Mouse (Mus musculus): ENCODE results near the gene Rnf157.
"Not testable (repeated sequence)": the region's sequence is repeated elsewhere in the genome, so short reads cannot be mapped to it uniquely, and the experiment has no call there.

Gene Rnf157

GRCm38 (mm10) chr11:116376945-116377661, 35.7 kb downstream of the Rnf157 start:
- no peak for DNase-seq

DNA sequence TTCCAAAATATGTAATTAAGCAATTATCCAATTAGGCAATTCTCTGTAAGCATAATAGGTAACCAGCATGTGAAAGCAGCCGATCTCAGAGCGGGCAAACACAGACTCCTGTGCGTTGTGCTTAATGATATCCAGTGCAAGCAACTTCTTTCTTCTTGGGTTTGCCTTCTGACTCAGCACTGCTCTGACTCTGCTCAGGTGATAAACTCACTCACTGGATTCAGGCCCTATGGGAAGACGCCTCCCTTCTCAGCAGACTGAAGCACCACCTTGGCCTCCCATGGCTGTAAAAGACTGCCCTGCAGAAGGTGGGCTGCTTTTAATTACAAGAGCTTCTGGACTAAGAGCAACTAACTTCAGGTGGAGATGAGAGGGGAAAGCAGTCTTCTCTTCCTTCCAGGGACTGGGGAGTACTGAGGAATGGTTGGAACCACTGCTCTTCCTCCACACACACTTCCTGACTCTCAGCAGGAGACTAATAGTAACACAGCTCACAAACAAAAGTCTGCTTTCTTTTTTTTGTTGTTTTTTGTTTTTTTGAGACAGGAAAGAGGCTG, 40.9 kb downstream of the Rnf157 start:
- DNase-seq = no peak

DNA sequence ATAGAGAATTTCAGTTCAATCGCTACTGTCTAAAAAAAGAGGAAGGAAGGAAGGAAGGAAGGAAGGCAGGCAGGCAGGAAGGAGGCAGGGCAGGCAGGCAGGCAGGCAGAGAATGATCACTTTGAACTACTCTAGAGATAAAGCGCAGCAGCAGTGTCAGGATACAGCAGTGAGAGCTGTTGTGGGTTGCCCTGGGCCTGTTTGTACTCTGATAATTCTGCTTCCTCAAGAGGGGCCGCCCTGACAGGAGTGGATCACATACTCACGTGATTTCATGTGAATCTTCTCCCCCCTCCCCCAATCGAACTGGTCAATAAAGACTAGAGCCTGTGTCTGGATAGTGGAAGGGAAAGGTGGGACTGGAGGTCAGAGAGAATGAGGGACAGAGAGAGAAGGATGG, 43.2 kb downstream of the Rnf157 start:
- peak; percentile 58 for DNase-seq

- no peak for DNase-seq
Measured at GRCm38 (mm10) chr11:116369051-116369450, 43.8 kb downstream of the Rnf157 start.

GRCm38 (mm10) chr11:116368116-116368515, 44.7 kb downstream of the Rnf157 start:
- DNase-seq = peak; percentile 88

DNA sequence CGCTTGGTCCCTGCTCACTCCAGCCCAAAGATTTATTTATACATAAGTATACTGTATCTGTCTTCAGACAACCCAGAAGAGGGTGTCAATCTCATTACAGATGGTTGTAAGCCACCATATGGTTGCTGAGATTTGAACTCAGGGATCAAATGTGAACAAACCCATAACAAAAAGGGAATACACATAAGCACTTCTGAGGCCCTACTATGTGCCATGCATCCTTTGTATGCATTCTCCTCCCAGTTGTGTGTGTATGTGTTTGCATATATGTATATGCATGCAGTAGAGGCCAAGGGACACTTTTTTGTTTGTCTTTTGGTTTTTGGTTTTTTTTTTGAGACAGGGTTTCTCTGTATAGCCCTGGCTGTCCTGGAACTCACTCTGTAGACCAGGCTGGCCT, 46.2 kb downstream of the Rnf157 start:
- DNase-seq = no peak

GRCm38 (mm10) chr11:116366124-116366523, 46.7 kb downstream of the Rnf157 start:
- DNase-seq = no peak

- no peak for DNase-seq
Measured at GRCm38 (mm10) chr11:116365432-116365831, 47.4 kb downstream of the Rnf157 start.

- DNase-seq = no peak
Measured at GRCm38 (mm10) chr11:116362015-116362414, 50.8 kb downstream of the Rnf157 start.

- DNase-seq = not testable (repeated sequence)
Measured at GRCm38 (mm10) chr11:116360915-116361314, 51.9 kb downstream of the Rnf157 start.

GRCm38 (mm10) chr11:116359652-116360051, 53.2 kb downstream of the Rnf157 start:
- no peak for DNase-seq

DNA sequence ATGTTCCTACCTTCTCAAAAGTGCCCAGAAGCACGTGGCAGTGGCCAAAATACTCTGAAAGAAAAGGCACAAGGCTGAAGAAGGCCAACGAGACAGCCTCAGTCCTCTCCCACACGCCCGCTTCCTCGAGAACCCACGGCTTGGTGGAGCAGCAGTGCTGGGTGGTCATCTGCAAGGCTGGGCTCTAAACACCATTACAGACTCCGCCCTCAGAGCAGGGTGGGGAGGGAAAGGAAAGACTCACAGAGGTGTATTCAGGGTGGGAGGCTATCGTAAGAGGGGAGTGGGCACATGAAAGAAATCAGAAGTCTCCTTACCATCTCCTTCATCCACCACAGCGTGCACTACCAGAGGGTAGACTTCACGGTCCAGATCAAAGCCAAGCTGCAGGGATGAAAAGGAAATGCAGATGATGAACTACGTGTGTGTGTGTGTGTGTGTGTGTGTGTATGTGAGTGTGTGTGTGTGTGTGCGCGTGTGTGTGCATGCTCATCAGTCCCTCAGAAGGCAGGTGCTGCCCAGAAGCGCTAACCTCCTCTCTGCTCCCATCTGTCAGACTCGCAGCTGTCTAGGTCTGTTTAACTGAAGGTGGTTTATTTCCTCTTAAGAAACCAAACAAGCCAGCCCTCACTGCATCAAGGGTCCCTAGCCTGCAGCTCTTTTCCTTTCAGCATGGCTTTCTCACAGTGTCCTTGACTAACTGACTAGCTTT, 53.8 kb downstream of the Rnf157 start:
- DNase-seq = no peak

DNA sequence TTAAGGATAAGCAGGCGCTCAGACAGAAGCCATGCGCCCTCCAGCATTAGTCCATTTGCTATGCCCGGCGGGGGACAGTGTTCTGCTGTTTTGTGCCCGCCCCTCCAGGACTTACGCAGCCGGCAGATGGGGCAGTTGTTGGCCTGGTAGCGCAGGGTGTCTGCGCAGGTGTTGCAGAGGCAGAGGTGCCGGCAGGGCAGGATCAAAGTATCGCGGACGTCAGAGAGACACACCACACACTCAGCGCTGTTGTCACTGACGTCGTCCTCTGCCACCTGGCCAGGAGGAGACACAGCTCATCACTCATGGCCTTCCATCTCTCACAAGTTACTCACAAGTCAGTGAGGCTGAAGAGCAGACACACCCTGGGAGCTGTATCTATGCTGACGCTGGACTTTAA, 58.3 kb downstream of the Rnf157 start:
- no peak for DNase-seq

- DNase-seq = no peak
Measured at GRCm38 (mm10) chr11:116353535-116353934, 59.3 kb downstream of the Rnf157 start.

DNA sequence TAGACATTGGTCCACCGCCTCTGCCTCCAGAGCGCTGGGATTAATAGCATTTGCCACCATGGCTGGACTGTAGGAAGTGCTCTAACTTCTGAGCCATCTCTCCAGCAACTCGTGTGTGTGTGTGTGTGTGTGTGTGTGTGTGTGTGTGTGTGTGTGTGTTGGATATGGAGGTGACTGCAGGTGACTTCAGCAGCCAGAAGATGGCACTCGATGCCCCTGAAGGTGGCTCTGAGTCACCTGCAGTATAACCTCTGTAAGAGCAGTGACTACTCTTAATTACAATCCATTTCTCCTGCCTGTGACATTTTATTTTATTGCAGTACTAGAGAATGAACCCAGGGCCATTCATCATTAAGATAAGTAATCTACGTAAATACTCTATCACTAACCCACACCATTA, 61.5 kb downstream of the Rnf157 start:
- DNase-seq = no peak

- no peak for DNase-seq
Measured at GRCm38 (mm10) chr11:116347955-116348354, 64.9 kb downstream of the Rnf157 start.

- no peak for DNase-seq
Measured at GRCm38 (mm10) chr11:116347012-116347411, 65.8 kb downstream of the Rnf157 start.

- DNase-seq = no peak
Measured at GRCm38 (mm10) chr11:116342069-116342791, 70.6 kb downstream of the Rnf157 start.

GRCm38 (mm10) chr11:116337531-116337930, 75.3 kb downstream of the Rnf157 start:
- DNase-seq = no peak

GRCm38 (mm10) chr11:116337000-116337399, 75.8 kb downstream of the Rnf157 start:
- no peak for DNase-seq

DNA sequence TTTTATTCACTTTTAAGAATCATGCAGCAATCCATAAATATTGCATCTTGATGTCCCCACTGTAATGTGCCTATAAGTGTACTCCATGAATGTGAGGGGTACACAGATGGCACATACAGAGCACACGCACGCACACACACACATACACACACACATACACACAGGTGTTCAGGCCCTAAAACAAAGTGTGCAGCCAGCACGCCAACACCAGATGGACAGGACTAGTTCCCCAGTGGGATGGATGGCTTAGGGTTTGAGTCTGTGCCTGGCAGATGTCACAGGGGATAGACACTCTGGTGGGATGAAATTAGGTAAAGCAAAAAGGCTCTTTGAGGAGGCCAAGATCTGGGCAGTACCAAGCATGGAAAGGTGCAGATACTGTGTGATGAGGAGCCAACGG, 76.4 kb downstream of the Rnf157 start:
- DNase-seq = no peak

DNA sequence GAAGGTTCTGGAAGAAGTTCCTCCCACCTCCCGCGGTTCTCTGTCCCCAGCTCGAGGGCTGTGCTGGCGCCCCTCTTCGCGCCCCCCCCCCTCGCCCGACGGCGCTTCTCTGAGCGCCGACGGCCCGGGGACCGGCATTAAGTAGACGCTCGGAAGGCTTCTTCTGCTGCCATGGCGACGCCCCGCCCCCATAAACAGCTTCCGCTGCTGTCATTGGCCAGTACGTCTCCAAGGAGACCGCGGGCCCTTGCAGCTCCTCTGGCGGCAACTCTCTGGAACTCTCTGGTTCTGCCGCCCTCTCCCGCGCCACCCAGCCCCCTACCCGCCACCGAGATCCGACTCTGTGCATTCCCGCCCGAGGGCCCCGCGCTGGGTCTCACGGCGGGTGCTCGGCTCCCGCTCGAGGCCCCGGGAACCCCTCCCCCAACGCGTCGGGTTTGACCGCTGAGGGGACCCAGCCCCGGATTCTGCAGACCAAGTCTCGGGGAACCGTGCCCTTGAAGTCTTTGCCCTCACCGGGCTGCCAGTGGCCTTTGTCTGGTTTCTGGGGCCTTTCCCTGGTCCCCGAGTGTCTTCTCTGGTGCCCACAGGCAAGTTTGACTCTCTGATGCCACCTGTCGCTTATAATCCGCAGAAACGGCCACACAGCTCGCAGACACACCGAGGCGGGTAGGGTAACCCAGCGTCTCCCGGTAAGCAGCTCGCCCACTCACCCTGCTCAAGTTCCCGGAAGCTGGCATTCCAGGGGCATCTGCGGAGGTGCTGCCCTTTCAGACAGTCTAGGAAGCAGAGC, 77.4 kb downstream of the Rnf157 start, which contains the start of gene Foxj1:
Gene Foxj1 (minus strand): TSS at position 156 of the 793 bp plus-strand sequence.
- peak; percentile 91 for DNase-seq

DNA sequence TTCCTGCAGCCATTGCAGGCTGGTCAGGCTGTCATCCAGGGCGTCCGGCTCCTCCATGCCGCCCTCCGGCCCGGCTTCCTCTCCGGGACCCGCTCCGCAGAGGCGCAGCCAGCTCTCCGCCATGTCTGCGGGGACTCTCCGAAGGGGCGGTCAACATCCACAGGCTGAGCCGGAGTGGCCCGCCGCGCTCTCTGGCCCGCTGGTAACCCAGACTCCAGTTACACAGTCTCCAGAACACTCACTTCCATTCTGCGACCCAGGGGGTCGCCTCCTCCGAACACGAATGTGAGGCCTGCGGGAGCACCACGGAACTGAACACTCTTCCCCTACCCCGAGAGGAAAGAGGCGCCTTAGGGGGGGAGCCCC, 78.4 kb downstream of the Rnf157 start:
- DNase-seq = no peak

All from liver (tissue).